Mouse (Mus musculus) left cerebral cortex, postnatal 36 days (tissue): ENCODE results near the gene Tamm41. TPM values are rescaled to one million over a fixed set of nuclear protein-coding genes. Genes with fewer than 3 reads are reported as not detected.

Experiments
- DNase-seq, 2 experiments: peaks; one replicate each; pipeline ENCODE4 v3.0.0; 2021 to 2022; ENCODE audit warnings: low spot score in 2 of 2, mixed read lengths in 1 of 2
- intact Hi-C: fragments of 180-260 bp; cut with DNase I; formaldehyde crosslinking; loops from one replicate; pipeline ENCODE4 v1.15.1; 2025
- total RNA-seq, 2 experiments: library from RNA; stranded (reverse); gene quantifications; 2 replicates each; pipeline ENCODE4 v1.2.3; 2021

The Tamm41 gene
- total RNA-seq, 2 experiments from 2014 or later, result 19.0 to 19.7 TPM

- no peak for DNase-seq
Measured at GRCm38 (mm10) chr6:114958249-114959011, 79.2 kb downstream of the Tamm41 start.

GRCm38 (mm10) chr6:114957756-114958155, 79.9 kb downstream of the Tamm41 start:
- intact Hi-C loops, result no loop called here

More at GRCm38 (mm10) chr6:114958249-114959011, 79.2 kb downstream of the Tamm41 start:
- intact Hi-C loops, result no loop called here

GRCm38 (mm10) chr6:114954496-114954895, 83.2 kb downstream of the Tamm41 start:
- no peak for DNase-seq
- intact Hi-C loops, result no loop called here

More at GRCm38 (mm10) chr6:114957756-114958155, 79.9 kb downstream of the Tamm41 start:
- no peak for DNase-seq

Other genes starting within 250 kb of the Tamm41 start
- 10 to 100 TPM; 58.5 to 68.8 TPM for gene Vgll4, start 67.9 kb downstream of the Tamm41 start, total RNA-seq
- gene Syn2, start 97.0 kb upstream of the Tamm41 start, total RNA-seq, result 100 to 1,000 TPM; 444 to 455 TPM
- not detected for gene Gm17482, start 189.5 kb upstream of the Tamm41 start, total RNA-seq
- gene Timp4, start 214.3 kb upstream of the Tamm41 start, total RNA-seq, result 10 to 100 TPM; 17.2 to 18.5 TPM